Mouse (Mus musculus) C2C12 (cell line): Measurements from ENCODE around the gene Ttll10.

ENCODE experiments used
- CTCF ChIP-seq: IDR thresholded peaks from one replicate; pipeline ENCODE4 v1.5.1; 2011; ENCODE audit not compliant: control insufficient read depth, insufficient read depth, insufficient read length
- MAX ChIP-seq: IDR thresholded peaks from one replicate; pipeline ENCODE4 v1.6.1; 2011; ENCODE audit warnings: mild to moderate bottlenecking, control low read depth
- MYOD1 ChIP-seq: IDR thresholded peaks from one replicate; pipeline ENCODE4 v1.6.1; 2011; ENCODE audit warnings: low read depth; ENCODE audit not compliant: control insufficient read depth, insufficient read length
- MYOG ChIP-seq: IDR thresholded peaks from one replicate; pipeline ENCODE4 v1.6.1; 2011; ENCODE audit not compliant: control insufficient read depth, insufficient read length; ENCODE audit errors: extremely low read depth
- USF1 ChIP-seq: IDR thresholded peaks from one replicate; pipeline ENCODE4 v1.6.1; 2011; ENCODE audit warnings: low read depth, mild to moderate bottlenecking, control low read depth, moderate library complexity

DNA sequence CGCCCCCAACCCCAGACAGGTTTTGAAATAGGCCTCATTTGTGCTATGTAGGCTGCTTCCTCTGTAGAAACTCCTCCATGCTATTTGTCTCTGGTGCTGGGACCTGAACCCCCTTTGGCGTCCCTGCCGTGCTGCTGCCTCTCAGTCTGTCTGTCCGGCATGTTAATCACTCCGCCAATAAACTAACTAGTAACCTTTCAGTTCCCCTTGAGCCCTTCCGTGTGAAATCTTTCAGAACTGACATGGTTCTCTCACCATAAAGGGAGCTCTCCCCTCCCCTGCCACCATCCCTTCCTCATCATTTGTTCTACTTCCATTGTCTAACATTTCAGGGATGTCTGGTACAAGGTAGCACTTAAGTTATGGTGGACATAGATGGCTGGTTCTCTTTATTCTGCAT, 40.2 kb upstream of the Ttll10 start:
- TF ChIP-seq USF1: no peak
- TF ChIP-seq CTCF: no peak
- no peak for TF ChIP-seq MYOD1
- no peak for TF ChIP-seq MAX
- TF ChIP-seq MYOG: no peak
